Mouse (Mus musculus): ENCODE data around the gene Il22.
"Not testable (repeated sequence)": the region's sequence is repeated elsewhere in the genome, so short reads cannot be mapped to it uniquely, and the experiment has no call there.

Gene Il22

GRCm38 (mm10) chr10:118204642-118205041 is at the start of gene Il22:
Il22 (plus strand) TSS chr10:118204942.
- DNase-seq (ENCODE audit: low read depth, low spot score), result no peak

DNA sequence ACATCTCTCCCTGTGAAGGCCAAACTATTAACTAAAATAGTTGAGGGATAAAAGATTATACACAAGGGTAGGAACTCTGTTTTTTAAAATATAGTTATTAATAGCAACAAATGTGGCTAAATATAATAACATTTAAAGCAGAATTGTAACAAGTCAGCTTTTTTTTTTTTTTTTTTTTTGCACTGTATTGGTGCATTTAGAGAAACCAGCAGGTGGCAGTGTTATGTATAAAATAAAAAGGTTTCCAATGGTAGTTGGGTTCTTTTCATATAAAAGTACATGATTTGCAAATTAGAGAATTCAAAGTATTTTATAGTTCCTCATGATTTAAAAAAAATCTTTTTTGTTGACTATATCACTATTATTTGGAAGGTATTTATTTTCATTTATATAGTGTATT is 48.8 kb upstream of the Il22 start:
- no peak for DNase-seq (ENCODE audit: low read depth, low spot score)

DNA sequence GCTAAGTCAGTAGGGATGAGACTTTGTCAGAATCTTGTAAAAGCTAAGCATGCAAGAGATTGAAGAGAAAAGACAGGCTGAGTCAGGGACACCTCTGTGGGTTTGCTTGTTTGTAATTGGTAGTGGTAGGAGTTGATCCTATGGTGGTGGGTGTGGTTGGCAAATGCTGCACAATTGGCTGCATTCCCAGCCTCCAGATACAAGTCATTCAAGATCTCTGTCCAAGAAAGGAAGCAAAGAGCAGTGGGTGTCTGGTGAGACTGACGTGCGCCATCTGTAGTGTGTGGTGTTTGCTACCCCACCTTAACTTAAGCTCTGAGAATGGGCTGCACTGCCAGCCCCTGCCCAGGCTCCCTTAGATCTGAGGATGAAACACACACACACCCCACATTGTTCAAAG is 43.6 kb upstream of the Il22 start:
- DNase-seq (ENCODE audit: low read depth, low spot score), result no peak

DNA sequence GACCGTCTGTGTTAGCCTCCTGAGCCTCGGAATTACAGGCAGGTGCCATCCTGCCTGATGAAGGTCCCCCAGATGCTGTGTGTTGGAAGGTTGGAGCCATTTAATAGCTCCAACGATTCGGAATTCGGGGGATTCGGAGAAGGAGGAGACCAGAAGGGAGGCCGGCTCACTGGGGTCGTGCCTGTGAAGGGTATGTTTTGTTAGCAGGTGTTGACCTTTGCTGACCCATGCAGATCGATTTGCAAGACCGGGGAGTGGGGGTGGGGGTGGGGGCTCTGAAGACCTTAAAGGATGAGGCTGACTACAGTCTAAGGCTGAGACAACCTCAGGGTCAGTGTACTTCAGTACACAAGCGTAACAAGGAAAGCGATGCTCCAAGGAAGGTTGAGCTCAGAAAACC is 35.5 kb upstream of the Il22 start:
- peak; percentile 56 for DNase-seq (ENCODE audit: low read depth, low spot score)

DNA sequence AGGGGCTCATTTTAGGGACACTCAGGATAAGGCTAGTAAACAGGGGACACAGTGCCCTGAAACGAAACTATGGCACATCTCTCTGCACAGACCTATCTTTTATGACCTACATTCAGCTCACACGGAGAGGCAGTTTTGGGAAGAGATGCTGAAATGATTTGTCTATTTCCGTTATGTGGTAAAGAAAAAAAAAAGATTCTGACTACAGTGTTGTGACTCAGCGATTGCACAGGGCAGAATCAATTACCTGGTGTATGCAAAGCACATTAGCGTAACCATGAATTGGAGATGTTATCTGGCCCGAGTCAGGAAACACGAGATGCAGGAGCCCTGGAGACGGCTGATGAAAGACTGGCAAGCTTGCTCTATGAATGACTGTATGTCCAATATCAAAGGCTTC is 32.3 kb upstream of the Il22 start:
- DNase-seq (ENCODE audit: low read depth, low spot score), result no peak

GRCm38 (mm10) chr10:118172876-118173275 is 31.9 kb upstream of the Il22 start:
- DNase-seq (ENCODE audit: low read depth, low spot score), result no peak

DNA sequence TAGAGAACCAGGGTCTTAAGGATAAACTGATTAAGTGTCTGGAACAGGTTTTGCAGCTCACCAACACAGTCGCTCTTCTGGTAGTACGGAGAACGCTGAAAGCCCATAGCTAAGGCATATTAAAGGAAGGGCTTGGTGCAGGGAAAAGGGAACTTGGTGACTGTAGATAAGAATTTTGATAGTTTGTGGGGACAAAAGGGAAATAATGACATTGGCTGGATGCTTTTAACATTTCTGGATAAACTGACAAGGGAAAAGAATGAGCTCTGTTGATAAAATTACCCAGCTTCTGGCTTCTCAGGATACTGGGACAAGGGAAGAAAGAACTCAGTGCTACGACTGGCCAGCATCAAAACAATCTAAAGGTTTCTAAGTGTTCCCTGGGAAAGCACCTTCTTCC is 29.2 kb upstream of the Il22 start:
- not testable (repeated sequence) for DNase-seq (ENCODE audit: low read depth, low spot score)

DNA sequence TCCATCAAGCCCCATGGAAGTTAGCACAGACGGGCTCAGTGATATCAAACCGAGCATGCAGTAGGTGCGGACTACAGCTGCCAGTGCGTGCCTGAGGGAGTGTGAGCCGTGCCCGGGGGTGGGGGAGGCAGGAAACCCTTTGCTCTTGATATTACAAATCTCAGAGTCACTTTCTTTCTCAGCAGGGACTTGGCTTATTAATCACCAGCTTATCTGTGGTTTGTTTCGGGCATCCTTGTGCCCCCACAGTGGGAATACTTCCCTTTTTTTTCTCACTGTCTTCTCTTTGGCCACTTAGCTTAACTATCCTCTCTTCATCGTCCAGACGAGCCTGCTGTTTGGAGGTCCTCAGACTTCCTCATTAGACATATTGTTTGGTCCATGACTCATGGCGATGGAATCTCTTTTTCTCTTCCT is 26.0 kb upstream of the Il22 start:
- DNase-seq (ENCODE audit: low read depth, low spot score), result no peak

DNA sequence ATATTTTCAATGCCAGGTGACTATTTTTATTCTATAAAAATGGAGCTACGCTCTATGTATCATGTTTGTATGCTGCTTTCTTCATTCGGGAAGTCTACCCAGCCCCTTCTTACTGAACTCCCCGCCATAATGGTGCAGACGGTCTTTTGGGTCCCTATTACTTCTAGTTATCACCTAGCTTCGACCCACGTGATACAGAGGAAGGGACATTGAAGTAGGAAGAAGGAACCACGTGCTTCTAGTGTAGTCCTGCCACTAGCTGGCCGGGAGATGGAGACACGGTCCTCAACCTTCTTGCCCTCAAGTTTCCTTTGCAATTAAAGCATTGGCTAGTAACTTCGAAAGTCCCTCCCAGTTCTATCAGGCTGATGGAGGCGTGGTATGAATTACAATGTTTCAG is 25.5 kb upstream of the Il22 start:
- no peak for DNase-seq (ENCODE audit: low read depth, low spot score)

- peak; percentile 12 for DNase-seq (ENCODE audit: low read depth, low spot score)
Measured at GRCm38 (mm10) chr10:118195150-118195549, 9.6 kb upstream of the Il22 start.

- not testable (repeated sequence) for DNase-seq (ENCODE audit: low read depth, low spot score)
Measured at GRCm38 (mm10) chr10:118215719-118216393, 11.1 kb downstream of the Il22 start.

GRCm38 (mm10) chr10:118227629-118228028 is 22.9 kb downstream of the Il22 start:
- not testable (repeated sequence) for DNase-seq (ENCODE audit: low read depth, low spot score)

DNA sequence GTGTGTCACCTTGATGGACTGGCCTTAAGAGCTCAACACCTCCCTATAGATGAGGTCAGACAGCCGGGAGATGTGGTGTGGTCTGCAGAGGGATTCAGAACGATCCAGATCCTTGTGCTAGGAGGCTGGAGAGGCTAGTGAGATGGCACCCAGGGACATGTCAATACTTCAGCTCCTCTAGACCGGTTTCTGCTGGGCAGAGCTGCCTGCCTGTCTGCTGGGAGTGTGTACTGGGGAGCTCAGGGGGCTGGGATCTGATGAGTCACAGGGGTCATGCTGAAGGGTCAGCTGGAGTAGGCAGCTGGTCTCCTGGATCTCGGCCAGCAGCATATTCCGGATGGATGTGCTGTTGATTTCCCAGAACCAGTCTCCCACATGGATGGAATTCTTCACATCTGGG is 27.9 kb downstream of the Il22 start:
- DNase-seq (ENCODE audit: low read depth, low spot score), result not testable (repeated sequence)

- DNase-seq (ENCODE audit: low read depth, low spot score), result not testable (repeated sequence)
Measured at GRCm38 (mm10) chr10:118240680-118241079, 35.9 kb downstream of the Il22 start, which contains the start of gene Gm32717. Gm32717 (minus strand) TSS chr10:118240780.

- not testable (repeated sequence) for DNase-seq (ENCODE audit: low read depth, low spot score)
Measured at GRCm38 (mm10) chr10:118249006-118249595, 44.4 kb downstream of the Il22 start.

- DNase-seq (ENCODE audit: low read depth, low spot score), result peak; percentile 76
Measured at GRCm38 (mm10) chr10:118250852-118251295, 46.1 kb downstream of the Il22 start.

DNA sequence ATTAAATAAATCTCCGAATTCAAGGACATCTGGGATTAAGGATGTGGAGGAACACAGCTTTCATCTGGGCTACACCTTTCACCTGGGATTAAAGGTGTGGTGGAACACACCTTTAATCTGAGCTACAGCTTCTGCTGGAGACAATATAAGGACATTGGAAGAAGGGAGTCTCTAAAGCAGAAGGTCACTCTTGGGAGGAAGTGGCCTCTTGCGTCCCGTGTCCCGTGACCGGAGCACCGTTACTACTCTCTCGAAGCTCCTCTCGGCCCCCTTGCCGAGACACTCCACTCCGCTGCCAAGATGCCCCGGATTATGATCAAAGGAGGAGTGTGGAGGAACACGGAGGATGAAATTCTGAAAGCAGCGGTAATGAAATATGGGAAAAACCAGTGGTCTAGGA is 53.6 kb downstream of the Il22 start, which contains the start of gene Gm32802:
Gene Gm32802, plus strand, starts transcription at position 301 of the 400 bp plus-strand sequence.
- DNase-seq (ENCODE audit: low read depth, low spot score), result not testable (repeated sequence)
